Mouse (Mus musculus): ENCODE results near the gene Gas7.

DNA sequence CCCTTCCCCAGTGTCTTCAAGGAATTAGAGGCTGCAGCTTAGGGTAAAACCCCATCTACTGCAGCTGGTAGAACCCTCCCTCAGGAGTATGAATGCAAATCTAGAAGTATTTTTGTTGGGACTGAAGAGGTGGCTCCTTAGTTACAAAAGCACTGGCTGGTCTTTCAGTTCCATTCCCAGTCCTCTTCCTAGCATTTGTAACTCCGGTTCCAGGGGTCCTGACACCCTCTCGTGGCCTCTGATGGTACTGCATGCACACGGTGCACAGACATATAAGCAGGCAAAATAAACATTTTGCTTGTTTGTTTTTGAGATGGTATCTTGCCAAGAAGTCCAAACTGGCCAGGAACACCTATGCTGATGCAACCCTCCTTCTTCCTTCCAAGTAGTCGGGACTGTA is 23.4 kb upstream of the Gas7 start:
- TF ChIP-seq CTCF (IDR thresholded peaks at IDR 0.05; ENCODE audit: low read depth) (peak; percentile 34; the same call in 1 of the 2 replicates), EP300 (IDR thresholded peaks at IDR 0.05; ENCODE audit: low read depth) (no peak)
